Mouse (Mus musculus): Measurements from ENCODE around the gene Coro2a.
"Not testable (repeated sequence)": the region's sequence is repeated elsewhere in the genome, so short reads cannot be mapped to it uniquely, and the experiment has no call there.

The Coro2a gene

GRCm38 (mm10) chr4:46611181-46611580 lies 9.2 kb upstream of the Coro2a start:
- peak; percentile 88 for DNase-seq

DNA sequence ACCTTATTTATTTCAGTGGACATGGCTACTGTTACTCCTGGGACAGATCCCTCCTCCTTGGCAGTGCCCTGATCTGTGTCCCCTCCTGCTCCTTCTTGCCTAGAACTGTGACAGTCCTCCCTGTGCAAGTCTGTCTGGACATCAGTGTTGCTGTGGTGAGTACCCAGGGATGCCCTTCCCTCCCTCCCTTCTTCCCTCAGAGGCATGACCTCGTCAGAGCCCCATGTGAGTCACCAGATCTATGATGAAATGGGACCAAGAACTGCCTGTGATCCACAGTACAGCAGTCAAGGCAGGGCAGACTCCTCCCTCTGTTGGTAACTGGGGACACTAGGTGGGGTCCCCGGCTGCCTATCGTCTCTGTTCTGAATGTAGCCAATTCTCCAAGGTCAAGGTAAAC lies 5.6 kb upstream of the Coro2a start:
- DNase-seq: no peak

DNA sequence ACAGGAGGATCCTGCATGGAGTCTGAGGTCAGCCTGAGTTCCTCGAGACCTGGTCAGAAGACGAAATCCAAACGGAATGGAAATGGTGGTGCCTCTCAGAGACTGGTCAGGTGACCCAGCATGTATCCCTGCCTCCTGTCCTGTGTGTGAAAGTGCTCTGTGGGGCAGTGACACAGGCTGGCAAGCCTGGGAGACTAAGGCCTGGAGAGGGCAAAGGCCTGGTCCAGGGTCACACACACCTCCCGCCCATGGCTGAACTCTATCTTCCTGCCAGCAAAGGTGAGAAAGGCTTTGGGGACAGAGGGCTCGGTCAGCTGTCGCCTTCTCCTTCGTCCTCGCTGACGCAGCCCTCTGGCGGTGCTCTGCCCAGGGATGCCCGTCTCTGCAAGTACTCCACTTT lies 3.4 kb upstream of the Coro2a start:
- DNase-seq: no peak

DNA sequence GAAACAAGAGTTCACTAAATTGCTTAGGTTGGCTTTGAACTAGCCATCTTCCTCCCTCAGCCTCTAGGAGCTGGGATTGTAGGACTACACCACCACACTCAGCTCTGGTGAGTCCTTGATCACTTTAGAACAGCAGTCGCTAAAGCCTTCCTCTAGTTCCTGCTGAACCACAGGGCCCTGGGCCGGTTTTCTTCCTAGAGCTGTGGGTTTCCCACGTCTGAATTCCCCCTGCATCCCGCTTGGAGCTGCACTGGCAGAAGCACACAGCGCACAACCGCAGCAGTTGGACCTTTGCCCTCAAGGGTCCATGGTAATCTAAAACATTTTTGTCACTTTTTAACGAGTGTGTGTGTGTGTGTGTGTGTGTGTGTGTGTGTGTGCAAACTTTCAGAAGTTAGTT lies 702 bp upstream of the Coro2a start:
- DNase-seq: no peak

GRCm38 (mm10) chr4:46601258-46601843 lies 651 bp downstream of the Coro2a start:
- peak; percentile 31 for DNase-seq

DNA sequence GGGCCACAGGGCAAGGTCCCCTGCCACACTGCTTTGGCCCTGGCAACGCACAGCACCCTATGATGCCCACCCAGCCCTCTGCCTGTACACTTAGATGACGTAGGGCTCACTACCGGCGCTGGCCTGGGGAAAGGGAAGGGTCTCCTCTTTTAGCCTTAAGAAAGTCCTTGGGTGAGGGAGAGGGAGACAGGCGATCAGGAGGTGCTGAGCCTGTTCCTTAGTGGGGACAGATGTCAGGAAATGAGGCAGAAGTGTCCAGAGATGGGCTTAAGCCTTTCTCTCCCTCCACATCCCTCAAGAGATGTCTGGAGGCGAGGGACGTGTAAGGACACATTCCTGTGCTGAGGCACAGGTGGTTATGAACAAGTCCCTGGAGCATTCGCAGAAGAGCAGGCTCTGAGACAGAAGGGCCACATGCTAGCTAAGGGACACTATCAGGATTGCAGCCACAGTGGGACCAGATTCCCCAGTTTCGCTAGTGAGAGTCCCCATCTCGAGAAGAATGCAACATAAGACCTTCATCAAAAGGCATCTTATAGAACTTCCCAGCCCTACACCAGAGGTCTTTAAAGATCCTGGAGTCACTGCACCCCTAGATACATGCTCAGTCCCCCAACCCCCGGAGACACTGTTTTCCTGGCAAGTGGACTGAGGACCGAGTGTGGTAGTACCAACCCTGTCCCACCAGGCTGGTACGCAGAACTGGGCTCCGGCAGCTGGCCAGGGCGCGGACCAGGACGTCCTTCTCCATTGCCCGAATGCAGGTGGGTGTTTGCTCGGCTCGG lies 1.3 kb downstream of the Coro2a start:
- DNase-seq: no peak

GRCm38 (mm10) chr4:46599609-46600008 lies 2.4 kb downstream of the Coro2a start:
- DNase-seq: not testable (repeated sequence)

DNA sequence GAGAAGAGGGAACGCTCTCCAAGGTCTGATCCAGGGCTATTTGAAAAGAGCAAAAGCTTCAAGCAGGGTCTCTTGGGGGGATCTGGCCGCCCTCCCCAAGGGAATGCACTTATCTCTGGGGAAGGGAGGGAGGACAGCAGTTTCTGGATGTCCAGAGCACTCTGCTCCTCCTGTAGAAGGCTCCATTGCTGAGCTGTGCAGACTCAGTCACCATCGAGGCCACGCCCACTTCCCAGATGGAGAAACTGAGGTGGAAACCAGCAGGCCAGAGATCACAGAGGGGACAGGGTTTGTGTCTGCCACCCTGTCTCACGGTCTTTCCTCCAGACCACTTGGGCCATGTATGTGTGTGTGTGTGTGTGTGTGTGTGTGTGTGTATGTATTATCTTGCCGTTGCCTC lies 3.0 kb downstream of the Coro2a start:
- DNase-seq: no peak

DNA sequence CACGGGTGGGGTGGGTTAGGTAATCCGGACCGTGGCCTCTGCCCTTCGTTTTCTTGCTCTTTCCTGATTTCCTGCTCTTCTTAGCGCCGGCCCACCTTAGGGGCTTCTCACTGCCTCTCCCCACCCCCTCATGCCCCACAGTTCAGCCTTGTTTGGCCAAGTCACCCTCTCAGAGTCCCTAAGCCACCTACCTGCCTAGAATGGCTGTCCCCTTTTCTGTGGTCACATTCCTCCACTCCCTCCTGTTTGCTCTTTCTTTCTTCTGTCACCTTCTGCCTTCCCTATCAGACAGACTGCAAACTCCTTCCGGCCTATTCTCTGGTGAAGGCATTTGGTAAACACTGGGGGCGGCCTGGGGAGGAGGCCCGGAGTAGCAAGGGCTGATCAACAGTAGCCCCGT lies 3.9 kb downstream of the Coro2a start:
- DNase-seq: no peak

DNA sequence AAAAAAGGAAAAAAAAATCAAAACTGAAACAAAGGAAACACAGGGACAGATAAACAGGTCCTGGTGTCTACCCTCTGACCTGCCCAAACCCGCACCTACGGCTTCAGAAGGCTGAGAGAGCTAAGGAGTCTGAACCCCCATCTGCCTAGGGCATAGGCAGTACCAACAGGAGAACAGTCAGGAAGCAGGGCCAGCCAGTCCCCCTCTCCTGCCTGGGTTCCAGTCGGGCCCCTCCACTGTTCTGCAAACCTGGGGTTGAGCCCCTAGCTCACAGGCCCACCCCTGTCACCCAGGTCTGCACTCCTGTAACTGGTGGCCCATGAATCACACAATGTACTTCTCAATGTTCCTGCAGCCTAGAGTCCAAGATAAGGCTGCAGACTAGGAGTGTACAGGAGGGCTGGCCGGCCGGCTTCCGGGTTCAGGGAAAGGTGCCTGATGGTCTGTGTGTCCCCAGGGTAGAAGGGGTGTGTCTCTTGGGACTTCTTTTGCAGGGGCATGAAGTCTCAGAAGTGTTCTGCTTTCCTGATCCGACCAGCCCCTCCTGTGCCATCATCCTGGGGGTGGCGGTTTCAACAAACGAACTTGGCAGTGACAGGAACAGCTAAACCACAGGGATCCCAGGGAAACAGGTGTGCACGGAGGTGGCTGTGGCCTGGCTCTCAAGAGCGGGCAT lies 4.6 kb downstream of the Coro2a start:
- no peak for DNase-seq

GRCm38 (mm10) chr4:46596398-46596797 lies 5.6 kb downstream of the Coro2a start:
- DNase-seq: no peak

DNA sequence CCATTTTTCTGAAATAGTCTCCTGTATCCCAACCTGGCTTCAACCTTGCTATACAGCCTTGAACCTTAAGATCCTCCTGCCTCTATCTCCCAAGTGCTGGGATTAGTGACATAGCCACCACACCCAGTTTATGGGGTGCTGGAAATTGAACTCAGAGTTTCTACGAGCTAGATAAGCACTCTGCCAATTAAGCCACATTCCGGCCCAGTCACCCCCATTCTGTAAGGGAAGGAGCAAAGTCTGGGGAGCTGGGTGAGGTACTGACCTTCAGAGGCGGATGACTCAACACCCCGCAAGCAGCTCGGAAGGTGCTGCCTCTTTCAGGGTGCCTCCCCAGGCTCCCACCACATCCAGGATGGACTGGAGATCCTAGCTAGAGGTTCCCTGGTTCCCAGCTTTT lies 7.9 kb downstream of the Coro2a start:
- DNase-seq: no peak

DNA sequence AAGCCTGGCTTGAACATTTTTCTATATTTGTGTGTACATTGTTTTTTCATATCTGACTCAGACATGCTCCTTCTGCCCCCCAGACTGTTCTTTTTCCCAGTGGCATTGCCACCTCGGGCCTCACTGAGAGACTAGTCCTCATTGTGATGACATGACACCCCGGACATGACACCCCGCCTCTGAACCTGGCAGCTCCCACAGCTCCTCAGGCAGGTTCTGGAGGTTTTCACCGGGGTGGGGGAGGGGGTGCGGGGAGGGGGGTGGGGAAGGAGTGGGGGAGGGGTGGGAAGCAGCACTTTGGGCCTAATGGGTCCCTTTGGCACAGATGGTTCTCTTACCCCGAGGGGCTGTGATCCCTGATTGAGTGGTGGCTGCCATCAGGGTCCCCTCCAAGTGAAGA lies 8.5 kb downstream of the Coro2a start:
- DNase-seq: no peak

GRCm38 (mm10) chr4:46591833-46592520 lies 10.0 kb downstream of the Coro2a start:
- no peak for DNase-seq

- DNase-seq: no peak
These were observed 11.2 kb downstream of the Coro2a start for GRCm38 (mm10) chr4:46590810-46591209.

- DNase-seq: no peak
These were observed 11.9 kb downstream of the Coro2a start for GRCm38 (mm10) chr4:46589946-46590684.

- no peak for DNase-seq
These were observed 12.9 kb downstream of the Coro2a start for GRCm38 (mm10) chr4:46589151-46589550.

- DNase-seq: no peak
These were observed 15.5 kb downstream of the Coro2a start for GRCm38 (mm10) chr4:46586473-46586872.

- DNase-seq: no peak
These were observed 16.2 kb downstream of the Coro2a start for GRCm38 (mm10) chr4:46585811-46586190.

DNA sequence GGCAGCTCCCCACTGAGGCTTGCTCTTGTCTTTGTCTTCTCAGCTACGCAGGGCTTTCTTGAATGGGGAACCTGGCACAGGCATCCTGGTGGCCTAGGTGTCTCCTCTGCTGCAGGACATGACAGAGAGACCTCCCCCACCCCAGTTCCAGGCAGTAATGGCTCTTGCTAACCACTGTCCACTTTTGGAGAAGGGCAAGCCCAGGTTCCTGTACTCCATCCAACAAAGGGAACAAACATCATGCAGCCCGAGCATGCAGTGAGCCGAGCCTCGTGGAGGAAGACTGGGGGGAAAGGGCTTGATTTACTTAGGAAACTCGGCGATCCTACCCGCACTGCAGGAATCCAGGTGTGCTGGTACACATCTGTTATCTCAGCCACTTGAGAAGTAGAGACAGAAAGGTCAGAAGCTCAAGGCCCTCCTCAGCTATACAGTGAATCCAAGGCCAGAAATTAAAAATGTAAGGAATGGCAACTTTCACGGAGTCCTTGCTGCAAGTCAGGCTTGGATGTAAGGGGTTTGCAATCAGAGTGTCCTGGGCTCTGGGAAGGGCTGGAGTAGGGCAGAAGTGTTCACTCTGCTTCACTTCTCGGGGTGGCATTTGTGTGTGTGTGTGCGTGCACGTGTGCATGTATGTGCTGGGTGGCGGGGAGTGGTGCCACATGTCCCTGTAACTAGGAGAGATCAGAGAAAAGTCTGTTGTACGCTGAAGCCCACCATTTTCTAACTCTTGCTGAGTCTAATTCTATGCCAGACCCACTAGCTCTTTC lies 16.8 kb downstream of the Coro2a start:
- DNase-seq: no peak

- DNase-seq: not testable (repeated sequence)
These were observed 17.5 kb downstream of the Coro2a start for GRCm38 (mm10) chr4:46584536-46584935.

DNA sequence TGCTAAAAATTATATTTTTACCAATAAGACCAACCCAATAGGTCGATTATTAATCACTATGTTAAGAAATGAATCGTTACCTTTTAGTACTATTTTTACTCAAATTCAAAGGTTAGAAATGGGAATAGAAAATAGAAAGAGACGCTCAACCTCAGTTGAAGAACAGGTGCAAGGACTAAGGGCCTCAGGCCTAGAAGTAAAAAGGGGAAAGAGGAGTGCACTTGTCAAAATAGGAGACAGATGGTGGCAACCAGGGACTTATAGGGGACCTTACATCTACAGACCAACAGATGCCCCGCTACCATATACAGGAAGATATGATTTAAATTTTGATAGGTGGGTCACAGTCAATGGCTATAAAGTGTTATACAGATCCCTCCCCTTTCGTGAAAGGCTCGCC lies 17.9 kb downstream of the Coro2a start:
- DNase-seq: not testable (repeated sequence)

Measured in kidney, postnatal 14 days (tissue).